Mouse (Mus musculus): Measurements from ENCODE around the gene 3110082I17Rik.

DNA sequence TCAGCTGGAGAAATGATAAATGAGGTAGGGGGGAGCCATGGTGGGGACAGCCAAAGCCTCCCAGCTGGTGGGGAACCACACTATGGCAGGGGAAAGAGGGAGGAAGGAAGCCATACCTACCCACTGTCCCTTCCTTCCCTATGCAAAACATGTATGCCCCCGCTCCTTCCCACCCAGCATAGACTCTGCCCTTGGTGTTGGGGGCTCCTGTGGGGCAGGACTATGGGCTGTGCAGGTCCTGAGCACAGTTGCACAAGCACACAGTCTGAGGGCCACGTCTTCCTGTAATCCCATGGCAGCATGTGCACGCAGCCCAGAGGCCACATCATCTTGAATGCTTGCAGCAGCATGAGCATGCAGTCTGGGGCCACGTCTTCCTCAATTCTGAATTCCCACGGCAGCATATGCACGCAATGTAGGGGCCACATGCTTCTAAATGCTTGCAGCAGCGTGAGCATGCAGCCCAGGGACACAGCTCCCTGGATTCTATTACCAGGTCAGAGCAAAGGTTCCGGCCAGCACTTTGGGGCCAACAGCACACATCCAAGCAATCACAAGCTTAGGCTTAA is 56.6 kb downstream of the 3110082I17Rik start:
- TF ChIP-seq POLR2AphosphoS5 (IDR thresholded peaks at IDR 0.05; ENCODE audit: insufficient replicate concordance, low read depth, low read length): no peak
- TF ChIP-seq CTCF (IDR thresholded peaks at IDR 0.05; ENCODE audit: low read depth, low read length): no peak
- TF ChIP-seq TAL1 (conservative IDR thresholded peaks at IDR 0.05; ENCODE audit: low read depth, low read length): no peak
- no peak for TF ChIP-seq GATA1 (IDR thresholded peaks at IDR 0.05; ENCODE audit: borderline replicate concordance, low read length)
